Mouse (Mus musculus): Measurements from ENCODE around the gene Slc16a14. TPM values are rescaled to one million over a fixed set of nuclear protein-coding genes. Genes with fewer than 3 reads are reported as not detected.
"Not testable (repeated sequence)": the region's sequence is repeated elsewhere in the genome, so short reads cannot be mapped to it uniquely, and the experiment has no call there.

Slc16a14 gene
- 12.0 and 12.4 TPM in 2 replicates for polyA plus RNA-seq (2014; fragmentation: Nextera tagmentation; extraction: Ambion mirVana)

- Histone ChIP-seq H3K4me2 (replicated peaks) (peak within 1 kb of the TSS; percentile 73), H3K4me3 (replicated peaks; ENCODE audit: low read length) (peak within 1 kb of the TSS; percentile 74), H3K9me3 (ENCODE audit: control insufficient read depth, low read length) (no peaks in the 10 kb centered on the region), H3K27me3 (ENCODE audit: control insufficient read depth, insufficient read depth, low read length) (no peaks in the 10 kb centered on the region), H3K36me3 (replicated peaks; ENCODE audit: control insufficient read depth, insufficient read depth) (no peaks in the 10 kb centered on the region), H3K27ac (peak within 1 kb of the TSS; percentile 96), H3K9ac (peak within 1 kb of the TSS; percentile 90), H3K4me1 (replicated peaks; ENCODE audit: control insufficient read depth, insufficient read depth, low read length) (peaks cover 5% of the 10 kb centered on the region; the same call in 1 of the 2 replicates)
- DNase-seq (ENCODE audit: low spot score) (peak; percentile 85), ATAC-seq (ENCODE audit: low FRiP score) (peak; percentile 86)
- under 1% methylated on average over 59 of the region's 59 CpGs for WGBS
These were observed at the start of gene Slc16a14 for GRCm38 (mm10) chr1:84934503-84935333. Gene Slc16a14 (minus strand): TSS chr1:84935134.

GRCm38 (mm10) chr1:84961779-84962178 is 26.8 kb upstream of the Slc16a14 start:
- not testable (repeated sequence) for H3K4me1 ChIP-seq (replicated peaks; ENCODE audit: control insufficient read depth, insufficient read depth, low read length); H3K36me3 ChIP-seq (replicated peaks; ENCODE audit: control insufficient read depth, insufficient read depth); H3K9me3 ChIP-seq (ENCODE audit: control insufficient read depth, low read length); DNase-seq (ENCODE audit: low spot score); H3K27me3 ChIP-seq (ENCODE audit: control insufficient read depth, insufficient read depth, low read length); ATAC-seq (ENCODE audit: low FRiP score)
- Histone ChIP-seq H3K9ac (0 out of 2 replicates have a peak overlapping the region, but pooled peaks have one; percentile 28), H3K4me3 (replicated peaks; ENCODE audit: low read length) (peak overlapping the region; percentile 15; the same call in 1 of the 2 replicates), H3K4me2 (replicated peaks) (peak overlapping the region; percentile 48), H3K27ac (peak overlapping the region; percentile 47; the same call in 1 of the 2 replicates)
- WGBS = 3% methylated on average over 12 of the region's 12 CpGs

GRCm38 (mm10) chr1:84957713-84958112 is 22.8 kb upstream of the Slc16a14 start:
- not testable (repeated sequence) for H3K4me3 ChIP-seq (replicated peaks; ENCODE audit: low read length); H3K9me3 ChIP-seq (ENCODE audit: control insufficient read depth, low read length); H3K27ac ChIP-seq; H3K9ac ChIP-seq; ATAC-seq (ENCODE audit: low FRiP score); H3K4me1 ChIP-seq (replicated peaks; ENCODE audit: control insufficient read depth, insufficient read depth, low read length); H3K4me2 ChIP-seq (replicated peaks); DNase-seq (ENCODE audit: low spot score); H3K27me3 ChIP-seq (ENCODE audit: control insufficient read depth, insufficient read depth, low read length); H3K36me3 ChIP-seq (replicated peaks; ENCODE audit: control insufficient read depth, insufficient read depth)
- 87% methylated on average over 4 of the region's 4 CpGs for WGBS

- not testable (repeated sequence) for H3K36me3 ChIP-seq (replicated peaks; ENCODE audit: control insufficient read depth, insufficient read depth); H3K27ac ChIP-seq; H3K4me2 ChIP-seq (replicated peaks); H3K4me1 ChIP-seq (replicated peaks; ENCODE audit: control insufficient read depth, insufficient read depth, low read length); DNase-seq (ENCODE audit: low spot score); H3K27me3 ChIP-seq (ENCODE audit: control insufficient read depth, insufficient read depth, low read length); H3K9me3 ChIP-seq (ENCODE audit: control insufficient read depth, low read length); ATAC-seq (ENCODE audit: low FRiP score); H3K9ac ChIP-seq; H3K4me3 ChIP-seq (replicated peaks; ENCODE audit: low read length)
- 98% methylated on average over 3 of the region's 3 CpGs for WGBS
These were observed 21.8 kb upstream of the Slc16a14 start for GRCm38 (mm10) chr1:84956771-84957170.

- DNase-seq (ENCODE audit: low spot score) (no peak), ATAC-seq (ENCODE audit: low FRiP score) (no peak)
- Histone ChIP-seq H3K4me3 (replicated peaks; ENCODE audit: low read length) (no peak overlapping the region), H3K4me1 (replicated peaks; ENCODE audit: control insufficient read depth, insufficient read depth, low read length) (no peaks in the 10 kb centered on the region), H3K4me2 (replicated peaks) (no peak overlapping the region), H3K27ac (no peak overlapping the region), H3K36me3 (replicated peaks; ENCODE audit: control insufficient read depth, insufficient read depth) (no peaks in the 10 kb centered on the region), H3K27me3 (ENCODE audit: control insufficient read depth, insufficient read depth, low read length) (no peaks in the 10 kb centered on the region), H3K9ac (no peak overlapping the region), H3K9me3 (ENCODE audit: control insufficient read depth, low read length) (0 out of 2 replicates have a peak, but pooled peaks cover 3% of the 10 kb centered on the region)
- WGBS = 89% methylated on average over 10 of the region's 10 CpGs
These were observed 17.7 kb upstream of the Slc16a14 start for GRCm38 (mm10) chr1:84952456-84953181.

- no peak overlapping the region for H3K9ac ChIP-seq
- no peaks in the 10 kb centered on the region for H3K36me3 ChIP-seq (replicated peaks; ENCODE audit: control insufficient read depth, insufficient read depth)
- no peak overlapping the region for H3K4me2 ChIP-seq (replicated peaks)
- H3K9me3 ChIP-seq (ENCODE audit: control insufficient read depth, low read length) = no peaks in the 10 kb centered on the region
- no peak for DNase-seq (ENCODE audit: low spot score)
- 87% methylated on average over 3 of the region's 3 CpGs for WGBS
- ATAC-seq (ENCODE audit: low FRiP score) = no peak
- H3K4me3 ChIP-seq (replicated peaks; ENCODE audit: low read length) = no peak overlapping the region
- H3K27me3 ChIP-seq (ENCODE audit: control insufficient read depth, insufficient read depth, low read length) = no peaks in the 10 kb centered on the region
- H3K4me1 ChIP-seq (replicated peaks; ENCODE audit: control insufficient read depth, insufficient read depth, low read length) = no peaks in the 10 kb centered on the region
- no peak overlapping the region for H3K27ac ChIP-seq
These were observed 16.6 kb upstream of the Slc16a14 start for GRCm38 (mm10) chr1:84951566-84951965.

GRCm38 (mm10) chr1:84947390-84947789 is 12.5 kb upstream of the Slc16a14 start:
- no peak for DNase-seq (ENCODE audit: low spot score)
- Histone ChIP-seq H3K27ac (no peak overlapping the region), H3K9me3 (ENCODE audit: control insufficient read depth, low read length) (0 out of 2 replicates have a peak, but pooled peaks cover 3% of the 10 kb centered on the region), H3K9ac (no peak overlapping the region), H3K4me2 (replicated peaks) (no peak overlapping the region), H3K4me1 (replicated peaks; ENCODE audit: control insufficient read depth, insufficient read depth, low read length) (no peaks in the 10 kb centered on the region), H3K4me3 (replicated peaks; ENCODE audit: low read length) (no peak overlapping the region), H3K27me3 (ENCODE audit: control insufficient read depth, insufficient read depth, low read length) (no peaks in the 10 kb centered on the region), H3K36me3 (replicated peaks; ENCODE audit: control insufficient read depth, insufficient read depth) (no peaks in the 10 kb centered on the region)
- no peak for ATAC-seq (ENCODE audit: low FRiP score)
- WGBS = 59% methylated on average over 2 of the region's 2 CpGs

GRCm38 (mm10) chr1:84945950-84946349 is 11.0 kb upstream of the Slc16a14 start:
- no peak overlapping the region for H3K4me3 ChIP-seq (replicated peaks; ENCODE audit: low read length)
- no peak for ATAC-seq (ENCODE audit: low FRiP score)
- DNase-seq (ENCODE audit: low spot score) = no peak
- 0 out of 2 replicates have a peak, but pooled peaks cover 3% of the 10 kb centered on the region for H3K9me3 ChIP-seq (ENCODE audit: control insufficient read depth, low read length)
- no peak overlapping the region for H3K4me2 ChIP-seq (replicated peaks)
- no peaks in the 10 kb centered on the region for H3K27me3 ChIP-seq (ENCODE audit: control insufficient read depth, insufficient read depth, low read length)
- H3K4me1 ChIP-seq (replicated peaks; ENCODE audit: control insufficient read depth, insufficient read depth, low read length) = no peaks in the 10 kb centered on the region
- H3K27ac ChIP-seq = no peak overlapping the region
- no peaks in the 10 kb centered on the region for H3K36me3 ChIP-seq (replicated peaks; ENCODE audit: control insufficient read depth, insufficient read depth)
- 96% methylated on average over 3 of the region's 3 CpGs for WGBS
- no peak overlapping the region for H3K9ac ChIP-seq

GRCm38 (mm10) chr1:84943549-84943948 is 8.6 kb upstream of the Slc16a14 start:
- 96% methylated on average over 4 of the region's 4 CpGs for WGBS
- Histone ChIP-seq H3K27me3 (ENCODE audit: control insufficient read depth, insufficient read depth, low read length) (no peaks in the 10 kb centered on the region), H3K9me3 (ENCODE audit: control insufficient read depth, low read length) (0 out of 2 replicates have a peak, but pooled peaks cover 3% of the 10 kb centered on the region), H3K36me3 (replicated peaks; ENCODE audit: control insufficient read depth, insufficient read depth) (no peaks in the 10 kb centered on the region), H3K4me2 (replicated peaks) (no peak overlapping the region), H3K4me3 (replicated peaks; ENCODE audit: low read length) (no peak overlapping the region), H3K9ac (no peak overlapping the region), H3K27ac (no peak overlapping the region), H3K4me1 (replicated peaks; ENCODE audit: control insufficient read depth, insufficient read depth, low read length) (no peaks in the 10 kb centered on the region)
- DNase-seq (ENCODE audit: low spot score) (no peak), ATAC-seq (ENCODE audit: low FRiP score) (no peak)
